Mouse (Mus musculus): Measurements from ENCODE around the gene Ptpn6.

DNA sequence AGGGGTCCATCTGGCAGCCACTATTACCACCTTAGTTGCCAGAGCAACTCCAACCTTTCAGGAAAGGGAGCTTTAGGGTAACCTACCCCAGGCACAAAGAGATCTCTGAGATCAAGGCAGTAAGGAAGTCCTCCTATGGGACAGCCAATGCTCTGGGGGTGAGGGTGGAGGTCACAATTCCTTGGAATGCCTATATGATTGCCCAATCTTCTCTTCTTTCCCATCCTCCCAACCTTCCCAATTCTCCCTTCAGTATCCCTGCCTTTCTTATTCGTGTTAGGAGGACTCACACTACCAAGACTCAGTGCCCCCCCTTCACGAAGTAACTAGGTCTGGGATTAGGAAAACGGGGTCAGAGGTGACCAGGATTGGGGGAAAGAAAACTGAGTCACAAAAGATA lies 16.8 kb upstream of the Ptpn6 start:
- TF ChIP-seq CTCF (IDR thresholded peaks at IDR 0.05; ENCODE audit: low read depth) (no peak), EP300 (IDR thresholded peaks at IDR 0.05; ENCODE audit: low read depth) (no peak)

All from liver, embryonic 14.5 days (tissue).